Mouse (Mus musculus) hindbrain, embryonic 15.5 days (tissue): ENCODE data around the gene Scgb1b20. TPM values are rescaled to one million over a fixed set of nuclear protein-coding genes. Genes with fewer than 3 reads are reported as not detected.
"Not testable (repeated sequence)": the region's sequence is repeated elsewhere in the genome, so short reads cannot be mapped to it uniquely, and the experiment has no call there.

Experiments
- ATAC-seq: fragments of 200-750 bp; cut with Nextera tagmentation; 2 replicates; pipeline ENCODE4 v1.8.0; 2017; ENCODE audit warnings: low read depth, moderate number of reproducible peaks, moderate TSS enrichment; ENCODE audit not compliant: low FRiP score
- H3K27ac ChIP-seq: fragments of 300-500 bp; sonication (generic); replicated peaks from 2 replicates; pipeline ENCODE4 v1.5.1; 2015; ENCODE audit warnings: mild to moderate bottlenecking, inconsistent platforms
- H3K27me3 ChIP-seq: fragments of 300-500 bp; sonication (generic); 2 replicates; pipeline ENCODE4 v1.6.1; 2015; ENCODE audit warnings: control low read depth, inconsistent platforms
- H3K36me3 ChIP-seq: fragments of 300-500 bp; sonication (generic); 2 replicates; pipeline ENCODE4 v1.6.1; 2015; ENCODE audit warnings: control low read depth, inconsistent platforms
- H3K4me1 ChIP-seq: fragments of 300-500 bp; sonication (generic); replicated peaks from 2 replicates; pipeline ENCODE4 v1.6.1; 2015; ENCODE audit warnings: control low read depth, inconsistent platforms
- H3K4me2 ChIP-seq: fragments of 300-500 bp; sonication (generic); 2 replicates; pipeline ENCODE4 v1.6.1; 2015; ENCODE audit warnings: moderate library complexity, mild to moderate bottlenecking, inconsistent platforms
- H3K4me3 ChIP-seq: fragments of 300-500 bp; sonication (generic); 2 replicates; pipeline ENCODE4 v1.5.1; 2015; ENCODE audit warnings: mild to moderate bottlenecking, inconsistent platforms
- H3K9ac ChIP-seq: fragments of 300-500 bp; sonication (generic); 2 replicates; pipeline ENCODE4 v1.6.1; 2015; ENCODE audit warnings: inconsistent platforms
- H3K9me3 ChIP-seq: fragments of 300-500 bp; sonication (generic); 2 replicates; pipeline ENCODE4 v1.6.1; 2016; ENCODE audit warnings: control low read depth, inconsistent platforms
- WGBS: fragments of 180-500 bp; shearing (Covaris S2); methylation state at CpG from one replicate; pipeline ENCODE4 v1.1.7; 2015; 5-methylcytosine and 5-hydroxymethylcytosine counted together
- polyA plus RNA-seq: library from polyadenylated mRNA; unstranded; fragments of >200 nt; fragmentation: Nextera tagmentation; extraction: Ambion mirVana; gene quantifications from 2 replicates; pipeline ENCODE4 v1.2.1, GENCODE M21; 2015

Gene Scgb1b20
- not detected in 2 replicates for polyA plus RNA-seq

- not testable (repeated sequence) for H3K4me1 ChIP-seq, ATAC-seq, H3K27me3 ChIP-seq, H3K36me3 ChIP-seq, H3K4me2 ChIP-seq, H3K27ac ChIP-seq, H3K9ac ChIP-seq, H3K9me3 ChIP-seq, H3K4me3 ChIP-seq
- WGBS: 81% methylated on average over 4 of the region's 4 CpGs
Observed at GRCm38 (mm10) chr7:33372934-33373333, at the start of gene Scgb1b20. TSS of gene Scgb1b20 (plus strand) at chr7:33373234.

DNA sequence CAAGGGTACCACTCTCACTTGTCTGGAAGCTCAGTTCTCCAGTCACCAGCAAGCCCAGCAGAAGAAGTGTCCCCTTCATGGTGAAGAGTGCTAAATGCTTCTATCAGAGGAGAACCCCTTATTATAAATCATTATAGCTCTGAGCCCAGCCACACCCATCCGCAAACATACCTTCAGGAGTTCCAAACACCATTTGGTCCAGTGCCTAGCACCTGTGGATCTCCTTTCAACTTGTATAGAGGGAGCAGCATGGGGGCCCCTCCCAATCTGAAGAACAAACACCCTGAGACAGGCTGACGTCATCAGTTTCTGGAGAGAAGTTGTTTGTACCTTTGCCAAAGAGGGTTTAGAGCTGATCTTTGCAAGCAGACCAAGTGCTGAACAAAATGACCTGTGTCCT is 6.8 kb upstream of the Scgb1b20 start, which contains the start of gene Scgb2b20:
TSS of gene Scgb2b20 (minus strand) at position 101 of the 400 bp plus-strand sequence.
- H3K27me3 ChIP-seq, H3K4me1 ChIP-seq, H3K9ac ChIP-seq, H3K27ac ChIP-seq, H3K4me2 ChIP-seq, H3K4me3 ChIP-seq, ATAC-seq, H3K9me3 ChIP-seq, H3K36me3 ChIP-seq: not testable (repeated sequence)
- WGBS: 88% methylated on average over 2 of the region's 2 CpGs

DNA sequence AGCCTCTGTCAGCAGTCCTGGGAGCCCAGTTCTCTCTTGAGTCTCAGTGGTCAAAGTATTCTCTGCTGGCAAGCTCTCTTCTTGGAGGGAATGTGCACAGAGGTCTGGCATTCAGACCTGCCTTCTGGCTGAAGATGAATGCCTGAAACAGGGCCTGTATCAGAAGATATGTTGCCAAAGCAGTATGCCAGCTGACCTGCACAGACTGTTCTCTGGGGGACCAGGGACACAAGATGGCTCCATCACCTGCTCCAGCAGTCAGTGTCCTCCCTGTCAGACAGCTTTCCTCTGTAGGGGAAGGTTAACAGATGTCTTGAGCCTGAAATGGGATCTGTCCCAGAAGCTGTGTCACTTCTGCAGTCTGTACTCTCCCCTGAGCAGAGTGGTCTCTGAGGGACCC is 26.7 kb downstream of the Scgb1b20 start:
- not testable (repeated sequence) for H3K36me3 ChIP-seq, H3K27ac ChIP-seq, H3K4me2 ChIP-seq, H3K4me1 ChIP-seq, H3K9ac ChIP-seq, ATAC-seq, H3K27me3 ChIP-seq, H3K4me3 ChIP-seq
- peaks cover 23% of the 10 kb centered on the region; the same call in 1 of the 2 replicates for H3K9me3 ChIP-seq

DNA sequence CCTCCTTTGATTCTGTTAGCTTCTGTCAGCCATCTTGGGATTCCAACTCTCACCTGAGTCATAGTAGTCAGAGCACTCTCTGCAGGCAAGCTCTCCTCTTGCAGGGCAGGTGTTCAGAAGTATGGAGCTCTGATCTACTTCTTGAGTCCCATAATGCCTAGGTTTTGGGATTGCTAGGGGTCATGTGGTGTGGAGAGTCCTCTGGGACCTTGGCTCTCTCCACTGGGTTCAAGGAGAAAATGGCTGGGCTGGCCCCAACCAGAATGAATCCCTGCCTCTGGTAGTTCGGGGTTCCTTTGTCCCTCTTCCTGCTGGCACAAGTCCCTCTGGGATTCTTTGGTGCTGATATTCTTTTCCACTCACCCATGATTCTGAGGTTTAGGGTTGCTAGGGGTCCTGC is 28.6 kb downstream of the Scgb1b20 start:
- ATAC-seq: no peak
- H3K9me3 ChIP-seq: peaks cover 23% of the 10 kb centered on the region; the same call in 1 of the 2 replicates
- no peaks in the 10 kb centered on the region for H3K27me3 ChIP-seq
- H3K36me3 ChIP-seq: no peaks in the 10 kb centered on the region
- H3K27ac ChIP-seq: no peak overlapping the region
- H3K4me1 ChIP-seq: no peaks in the 10 kb centered on the region
- H3K4me2 ChIP-seq: no peak overlapping the region
- H3K4me3 ChIP-seq: no peak overlapping the region
- H3K9ac ChIP-seq: no peak overlapping the region
- WGBS: 73% methylated on average over 1 of the region's 1 CpGs

DNA sequence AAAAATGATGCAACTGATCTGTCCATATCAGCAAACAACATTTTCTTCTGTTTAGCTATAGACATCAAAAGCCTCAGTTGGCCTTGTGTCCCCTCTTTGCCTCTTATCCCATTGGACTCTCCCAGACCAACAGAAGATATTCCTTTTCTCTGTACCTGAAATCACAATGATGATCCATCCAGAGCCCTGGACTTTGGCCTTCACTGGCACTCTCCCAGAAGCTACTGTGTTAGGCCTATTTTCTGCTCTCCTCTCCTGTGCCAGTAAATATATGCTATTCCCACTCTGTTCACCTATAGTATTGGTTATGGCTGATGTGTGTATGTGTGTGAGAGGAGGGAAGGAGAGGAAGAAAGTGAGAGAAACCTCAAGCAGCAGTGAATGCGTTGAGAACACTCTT is 36.6 kb downstream of the Scgb1b20 start:
- ATAC-seq: not testable (repeated sequence)
- H3K9me3 ChIP-seq: peaks cover 20% of the 10 kb centered on the region; the same call in 1 of the 2 replicates

More for the DNA sequence above, 36.6 kb downstream of the Scgb1b20 start:
- not testable (repeated sequence) for H3K27me3 ChIP-seq, H3K9ac ChIP-seq, H3K27ac ChIP-seq, H3K36me3 ChIP-seq, H3K4me1 ChIP-seq, H3K4me2 ChIP-seq, H3K4me3 ChIP-seq
- 41% methylated on average over 1 of the region's 1 CpGs for WGBS

Other genes with a start within 250 kb of the Scgb1b20 start
- gene Scgb2b18, start 199.4 kb upstream of the Scgb1b20 start, polyA plus RNA-seq: not detected in 2 replicates
- not detected in 2 replicates for gene Scgb1b18, start 187.7 kb upstream of the Scgb1b20 start, polyA plus RNA-seq
- not detected in 2 replicates for gene Scgb2b19, start 92.9 kb upstream of the Scgb1b20 start, polyA plus RNA-seq
- not detected in 2 replicates for gene Scgb1b19, start 85.9 kb upstream of the Scgb1b20 start, polyA plus RNA-seq
- gene Scgb2b20, start 6.9 kb upstream of the Scgb1b20 start, polyA plus RNA-seq: not detected in 2 replicates
- gene Scgb2b21, start 147.2 kb downstream of the Scgb1b20 start, polyA plus RNA-seq: not detected in 2 replicates